Mouse (Mus musculus) CH12.LX (cell line): ENCODE results near the gene Cdc123. TPM values are rescaled to one million over a fixed set of nuclear protein-coding genes. Genes with fewer than 3 reads are reported as not detected.

Source experiments
- DNase-seq: peaks from one replicate; pipeline ENCODE4 v3.0.0-alpha.2; 2013; ENCODE audit errors: extremely low read depth
- H3K27ac ChIP-seq: 2 replicates; pipeline ENCODE4 v1.5.1; 2012; ENCODE audit warnings: low read depth, mild to moderate bottlenecking, control low read depth, moderate library complexity; ENCODE audit not compliant: insufficient read depth
- H3K27me3 ChIP-seq: replicated peaks from 2 replicates; pipeline ENCODE3; 2012; ENCODE audit warnings: inconsistent platforms
- H3K36me3 ChIP-seq, 2 experiments: replicated peaks in 1 of 2; 2 replicates each; pipeline versions ENCODE3 to v1.6.1; 2012; ENCODE audit warnings: inconsistent platforms in 1 of 2, low read length in 1 of 2, mild to moderate bottlenecking in 1 of 2, mixed read lengths in 1 of 2, moderate library complexity in 1 of 2; ENCODE audit not compliant: control insufficient read depth in 1 of 2, insufficient read depth in 1 of 2
- H3K4me1 ChIP-seq, 2 experiments: 2 replicates each; pipeline ENCODE4 v1.6.1; 2012; ENCODE audit warnings: inconsistent platforms in 1 of 2, moderate library complexity in 1 of 2; ENCODE audit not compliant: insufficient read depth in 2 of 2, control insufficient read depth in 1 of 2
- H3K4me2 ChIP-seq: 2 replicates; pipeline ENCODE4 v1.6.1; 2012; ENCODE audit warnings: low read depth, mild to moderate bottlenecking, control low read depth; ENCODE audit not compliant: poor library complexity, insufficient read depth, severe bottlenecking
- H3K4me3 ChIP-seq, 3 experiments: fragments of 150-350 bp in 1 of 3; sonication (generic) in 1 of 3; replicated peaks in 1 of 3; 2 replicates each; pipeline versions ENCODE3 to v1.5.1; 2011 to 2012; ENCODE audit warnings: low read depth in 2 of 3, low read length in 2 of 3, mild to moderate bottlenecking in 2 of 3, moderate library complexity in 2 of 3, control low read depth in 1 of 3, improper control_type of control experiment in 1 of 3, inconsistent platforms in 1 of 3, mixed read lengths in 1 of 3; ENCODE audit not compliant: poor library complexity in 1 of 3
- H3K79me2 ChIP-seq: replicated peaks from 2 replicates; pipeline ENCODE4 v1.6.1; 2012; ENCODE audit warnings: mild to moderate bottlenecking, moderate library complexity; ENCODE audit not compliant: control insufficient read depth, poor library complexity, insufficient read depth, severe bottlenecking; ENCODE audit errors: extremely low read depth
- H3K9ac ChIP-seq: 2 replicates; pipeline ENCODE4 v1.6.1; 2012; ENCODE audit warnings: low read depth, mild to moderate bottlenecking, control low read depth, moderate library complexity; ENCODE audit not compliant: insufficient read depth
- H3K9me3 ChIP-seq: replicated peaks from 2 replicates; pipeline ENCODE3; 2012; ENCODE audit warnings: low read length, inconsistent platforms, mixed read lengths
- CHD1 ChIP-seq: IDR thresholded peaks from 2 replicates; pipeline ENCODE4 v1.6.1; 2012; ENCODE audit warnings: low read depth, low read length, improper control_type of control experiment, inconsistent platforms
- CHD2 ChIP-seq: IDR thresholded peaks from 2 replicates; pipeline ENCODE4 v1.6.1; 2011; ENCODE audit warnings: low read length, improper control_type of control experiment
- ELF1 ChIP-seq: IDR thresholded peaks from 2 replicates; pipeline ENCODE4 v1.6.1; 2014; ENCODE audit warnings: low read depth, mild to moderate bottlenecking, inconsistent platforms, low read length, improper control_type of control experiment
- EP300 ChIP-seq: IDR thresholded peaks from 2 replicates; pipeline ENCODE4 v1.6.1; 2011; ENCODE audit warnings: low read length, improper control_type of control experiment
- ETS1 ChIP-seq: conservative IDR thresholded peaks from 2 replicates; pipeline ENCODE4 v1.6.1; 2012; ENCODE audit warnings: low read depth, mild to moderate bottlenecking, inconsistent platforms, low read length, improper control_type of control experiment, moderate library complexity
- GABPA ChIP-seq: IDR thresholded peaks from 2 replicates; pipeline ENCODE4 v1.6.1; 2012; ENCODE audit warnings: low read depth, low read length, improper control_type of control experiment, inconsistent platforms; ENCODE audit not compliant: insufficient replicate concordance
- HCFC1 ChIP-seq: IDR thresholded peaks from 2 replicates; pipeline ENCODE4 v1.6.1; 2012; ENCODE audit warnings: low read depth, mild to moderate bottlenecking, inconsistent platforms, low read length, improper control_type of control experiment
- IRF4 ChIP-seq: IDR thresholded peaks from 2 replicates; pipeline ENCODE4 v1.6.1; 2014; ENCODE audit warnings: low read depth, mild to moderate bottlenecking, inconsistent platforms, low read length, improper control_type of control experiment
- JUND ChIP-seq: conservative IDR thresholded peaks from 2 replicates; pipeline ENCODE4 v1.6.1; 2011; ENCODE audit warnings: low read depth, low read length, improper control_type of control experiment
- KAT2A ChIP-seq: IDR thresholded peaks from 2 replicates; pipeline ENCODE4 v1.6.1; 2012; ENCODE audit warnings: low read length, improper control_type of control experiment, inconsistent platforms; ENCODE audit not compliant: insufficient replicate concordance
- MAFK ChIP-seq: IDR thresholded peaks from 2 replicates; pipeline ENCODE4 v1.6.1; 2011; ENCODE audit warnings: low read length, improper control_type of control experiment; ENCODE audit not compliant: insufficient replicate concordance
- MAX ChIP-seq: IDR thresholded peaks from 2 replicates; pipeline ENCODE4 v1.6.1; 2011; ENCODE audit warnings: low read length, improper control_type of control experiment
- MAZ ChIP-seq: IDR thresholded peaks from 2 replicates; pipeline ENCODE4 v1.6.1; 2012; ENCODE audit warnings: low read depth, mild to moderate bottlenecking, inconsistent platforms, low read length, improper control_type of control experiment, moderate library complexity
- MEF2A ChIP-seq: IDR thresholded peaks from 2 replicates; pipeline ENCODE4 v1.6.1; 2014; ENCODE audit warnings: low read depth, mild to moderate bottlenecking, inconsistent platforms, low read length, improper control_type of control experiment, borderline replicate concordance
- MXI1 ChIP-seq: IDR thresholded peaks from 2 replicates; pipeline ENCODE4 v1.6.1; 2011; ENCODE audit warnings: mild to moderate bottlenecking, low read depth, low read length, improper control_type of control experiment
- NELFE ChIP-seq: IDR thresholded peaks from 2 replicates; pipeline ENCODE4 v1.6.1; 2011; ENCODE audit warnings: low read depth, low read length, improper control_type of control experiment
- NRF1 ChIP-seq: IDR thresholded peaks from 2 replicates; pipeline ENCODE4 v1.6.1; 2014; ENCODE audit warnings: low read depth, mild to moderate bottlenecking, inconsistent platforms, low read length, improper control_type of control experiment, moderate library complexity
- POLR2AphosphoS2 ChIP-seq: IDR thresholded peaks from 2 replicates; pipeline ENCODE4 v1.6.1; 2011; ENCODE audit warnings: low read depth, low read length, improper control_type of control experiment
- RAD21 ChIP-seq: IDR thresholded peaks from 2 replicates; pipeline ENCODE4 v1.6.1; 2011; ENCODE audit warnings: low read depth, mild to moderate bottlenecking, low read length, improper control_type of control experiment, moderate library complexity
- RCOR1 ChIP-seq: conservative IDR thresholded peaks from 2 replicates; pipeline ENCODE4 v1.6.1; 2012; ENCODE audit warnings: low read depth, mild to moderate bottlenecking, inconsistent platforms, low read length, improper control_type of control experiment
- SIN3A ChIP-seq: IDR thresholded peaks from 2 replicates; pipeline ENCODE4 v1.6.1; 2012; ENCODE audit warnings: low read length, improper control_type of control experiment, inconsistent platforms
- SMC3 ChIP-seq: IDR thresholded peaks from 2 replicates; pipeline ENCODE4 v1.6.1; 2011; ENCODE audit warnings: low read depth, low read length, improper control_type of control experiment
- TCF12 ChIP-seq: IDR thresholded peaks from 2 replicates; pipeline ENCODE4 v1.6.1; 2014; ENCODE audit warnings: low read depth, mild to moderate bottlenecking, inconsistent platforms, low read length, improper control_type of control experiment
- USF2 ChIP-seq: conservative IDR thresholded peaks from 2 replicates; pipeline ENCODE4 v1.6.1; 2011; ENCODE audit warnings: low read depth, low read length, improper control_type of control experiment
- ZC3H11A ChIP-seq: IDR thresholded peaks from 2 replicates; pipeline ENCODE4 v1.6.1; 2012; ENCODE audit warnings: low read depth, mild to moderate bottlenecking, inconsistent platforms, low read length, improper control_type of control experiment
- ZKSCAN1 ChIP-seq: IDR thresholded peaks from 2 replicates; pipeline ENCODE4 v1.6.1; 2012; ENCODE audit warnings: low read depth, inconsistent platforms, low read length, improper control_type of control experiment, borderline replicate concordance
- ZNF384 ChIP-seq: IDR thresholded peaks from 2 replicates; pipeline ENCODE4 v1.6.1; 2012; ENCODE audit warnings: low read depth, low read length, improper control_type of control experiment, inconsistent platforms
- dilution Hi-C: fragments of 300-500 bp; cut with MboI; formaldehyde crosslinking; loops from 2 replicates; pipeline ENCODE4 v1.14.3; 2020; ENCODE audit warnings: low sequenced_read_pairs; ENCODE audit not compliant: extremely low pct_unique_long_range_greater_than_20kb, extremely low pct_ligation_motif_present
- in situ Hi-C: fragments of 300-500 bp; cut with MboI; formaldehyde crosslinking; loops from 3 replicates; pipeline ENCODE4 v1.14.3; 2019; ENCODE audit warnings: low sequenced_read_pairs, low pct_ligation_motif_present, low pct_unique_long_range_greater_than_20kb, mixed read lengths
- polyA plus RNA-seq: library from polyadenylated mRNA; unstranded; fragments of >175 nt; gene quantifications from 2 replicates; pipeline ENCODE4 v1.2.1, GENCODE M21; 2012; ENCODE audit warnings: low read depth; ENCODE audit not compliant: insufficient read length
- total RNA-seq, 2 experiments: library from RNA; depleted of rRNA; stranded (reverse); fragments of 300-350 nt in 1 of 2; fragments of >200 nt in 1 of 2; gene quantifications; 2 replicates each; pipeline ENCODE4 v1.2.3; 2012 to 2014

Gene Cdc123
- total and polyA plus RNA-seq, 3 experiments, result 164 to 291 (median 215) TPM

GRCm38 (mm10) chr2:5769630-5770029 is 75.3 kb downstream of the Cdc123 start:
- H3K27ac ChIP-seq, result no peak overlapping the region
- H3K4me3 ChIP-seq, result no peak overlapping the region
- in situ Hi-C loops (no loop called here), dilution Hi-C loops (no loop called here)
- H3K27me3 ChIP-seq, result no peaks in the 10 kb centered on the region
- peak; percentile 67 for DNase-seq
- H3K4me2 ChIP-seq, result no peak overlapping the region
- H3K9ac ChIP-seq, result no peak overlapping the region
- TF ChIP-seq CHD2 (peak; percentile 66; the same call in 1 of the 2 replicates), JUND (peak; percentile 36; the same call in 1 of the 2 replicates), IRF4 (peak; percentile 16; the same call in 1 of the 2 replicates), EP300 (peak; percentile 65), TCF12 (no peak), ELF1 (peak; percentile 55; the same call in 1 of the 2 replicates), MAFK (no peak), NRF1 (no peak), SIN3A (no peak), MEF2A (no peak), MAX (no peak), ZC3H11A (no peak)
- H3K79me2 ChIP-seq, result no peaks in the 10 kb centered on the region
- H3K36me3 ChIP-seq, result no peaks in the 10 kb centered on the region
- H3K9me3 ChIP-seq, result no peaks in the 10 kb centered on the region
- H3K4me1 ChIP-seq, result peaks cover 13 to 49% of the 10 kb centered on the region in 2 experiments; a peak in 3 of 4 replicates

GRCm38 (mm10) chr2:5768946-5769345 is 76.0 kb downstream of the Cdc123 start:
- H3K27ac ChIP-seq, result no peak overlapping the region
- peaks cover 14 to 49% of the 10 kb centered on the region in 2 experiments; a peak in 3 of 4 replicates for H3K4me1 ChIP-seq
- H3K9me3 ChIP-seq, result no peaks in the 10 kb centered on the region
- H3K79me2 ChIP-seq, result no peaks in the 10 kb centered on the region
- H3K36me3 ChIP-seq, result no peaks in the 10 kb centered on the region
- no peak overlapping the region for H3K4me3 ChIP-seq
- dilution Hi-C loops, result no loop called here
- no peak overlapping the region for H3K9ac ChIP-seq
- TF ChIP-seq RCOR1 (no peak), ETS1 (no peak), POLR2AphosphoS2 (no peak), ZKSCAN1 (no peak), MAFK (no peak), ZNF384 (no peak), USF2 (no peak), MXI1 (no peak), GABPA (no peak), RAD21 (no peak), JUND (no peak), HCFC1 (no peak), SMC3 (no peak), CHD2 (no peak), MAX (no peak), CHD1 (no peak), MAZ (no peak), SIN3A (no peak), NELFE (no peak), KAT2A (no peak)
- TF ChIP-seq, all 38 proteins: peak for 0
- no peak for DNase-seq
- Histone ChIP-seq H3K27me3 (no peaks in the 10 kb centered on the region), H3K4me2 (no peak overlapping the region)
- in situ Hi-C loops, result no loop called here
